In the genomic region with DNA sequence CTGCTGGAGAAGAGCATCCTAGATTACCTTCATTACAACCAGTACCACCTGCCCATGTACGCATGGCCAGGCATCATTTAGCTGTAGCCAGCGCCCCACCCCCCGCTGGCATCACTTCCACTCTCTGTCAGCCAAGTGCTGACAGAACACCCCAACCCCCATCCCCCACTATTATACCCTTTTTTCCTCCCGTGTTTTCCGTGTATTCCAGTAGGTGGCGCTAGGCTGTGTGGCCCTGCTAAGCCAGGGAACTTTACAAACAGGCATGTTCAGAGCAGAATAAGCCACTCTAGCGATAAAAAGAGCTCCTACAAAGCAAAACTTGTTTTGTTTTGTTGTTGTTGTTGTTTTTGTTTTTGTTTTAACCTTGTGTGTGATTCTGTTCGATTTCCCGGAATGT, we compare ENCODE assay signal across 8 mouse cellular contexts. TPM values are rescaled to one million over a fixed set of nuclear protein-coding genes. Genes with fewer than 3 reads are reported as not detected.
DNase-seq lines count a peak whose midpoint lies in the region; ATAC-seq and TF ChIP-seq lines count a peak whose summit lies in the region.

No protein-coding gene starts in this region.

- 0 out of 2 replicates have a peak, but pooled peaks have one; percentile 12 for TF ChIP-seq CTCF in G1E (IDR thresholded peaks at IDR 0.05; ENCODE audit: low read depth, low read length)
- TF ChIP-seq CTCF in hindbrain, postnatal 0 days (IDR thresholded peaks at IDR 0.05; ENCODE audit: low read depth) = peak; percentile 91
- peak; percentile 84 for TF ChIP-seq CTCF in liver, postnatal 0 days (IDR thresholded peaks at IDR 0.05; ENCODE audit: low read depth)

- no peak for TF ChIP-seq EP300 in liver, postnatal 0 days (IDR thresholded peaks at IDR 0.05; ENCODE audit: low read depth)

- H3K27ac ChIP-seq in hindbrain, embryonic 10.5 days = no peak overlapping the region
- no peak overlapping the region for H3K27ac ChIP-seq in hindbrain, embryonic 13.5 days
- no peak overlapping the region for H3K27ac ChIP-seq in hindbrain, postnatal 0 days
- H3K27ac ChIP-seq in liver, postnatal 0 days (ENCODE audit: low read depth) = no peak overlapping the region

- no peak for ATAC-seq in hindbrain, embryonic 13.5 days (ENCODE audit: low FRiP score)
- peak; percentile 26; the same call in 1 of the 2 replicates for ATAC-seq in G1E (ENCODE audit: extremely low read depth, insufficient number of reproducible peaks, low FRiP score, poor library complexity, severe bottlenecking)
- ATAC-seq in hindbrain, postnatal 0 days = peak; percentile 61
- ATAC-seq in liver, postnatal 0 days = peak; percentile 58

- peaks cover 77% of the 10 kb centered on the region for H3K27me3 ChIP-seq in hindbrain, embryonic 10.5 days (ENCODE audit: insufficient read depth, poor library complexity, severe bottlenecking)
- H3K27me3 ChIP-seq in hindbrain, embryonic 13.5 days = peaks cover 45% of the 10 kb centered on the region
- H3K27me3 ChIP-seq in G1E (ENCODE audit: insufficient read depth, low read length) = no peaks in the 10 kb centered on the region
- no peaks in the 10 kb centered on the region for H3K27me3 ChIP-seq in hindbrain, postnatal 0 days (ENCODE audit: insufficient read depth, low read length)
- H3K27me3 ChIP-seq in liver, postnatal 0 days (ENCODE audit: insufficient read depth, low read length) = peaks cover 38% of the 10 kb centered on the region

- H3K4me2 ChIP-seq in hindbrain, embryonic 13.5 days = no peak overlapping the region
- H3K4me2 ChIP-seq in hindbrain, postnatal 0 days (ENCODE audit: low read depth, low read length) = no peak overlapping the region
- H3K4me2 ChIP-seq in liver, postnatal 0 days (ENCODE audit: low read depth, low read length) = no peak overlapping the region

- WGBS in hindbrain, embryonic 10.5 days = 2% methylated on average over 9 of the region's 9 CpGs
- WGBS in hindbrain, embryonic 13.5 days = under 1% methylated on average over 9 of the region's 9 CpGs
- WGBS in hindbrain, postnatal 0 days = under 1% methylated on average over 9 of the region's 9 CpGs
- WGBS in liver, postnatal 0 days (ENCODE audit: insufficient replicate concordance) = 3% methylated on average over 9 of the region's 9 CpGs

- no peak overlapping the region for H3K4me3 ChIP-seq in hindbrain, embryonic 10.5 days
- H3K4me3 ChIP-seq in hindbrain, embryonic 13.5 days = no peak overlapping the region
- no peak overlapping the region for H3K4me3 ChIP-seq in G1E (ENCODE audit: low read depth, low read length)
- no peak overlapping the region for H3K4me3 ChIP-seq in hindbrain, postnatal 0 days (ENCODE audit: low read length)
- no peak overlapping the region for H3K4me3 ChIP-seq in liver, postnatal 0 days (ENCODE audit: low read depth, low read length)

- peak; percentile 53 for DNase-seq in hindbrain, embryonic 10.5 days (ENCODE audit: low spot score)
- DNase-seq in G1E (ENCODE audit: low spot score) = peak; percentile 12
- peak; percentile 89 to 93 for DNase-seq in cerebellum, postnatal 10 days
- DNase-seq in hindbrain, postnatal 0 days (ENCODE audit: low spot score) = peak; percentile 88
- DNase-seq in liver, postnatal 0 days = peak; percentile 41
- peak; percentile 51 to 56 for DNase-seq in right cerebral cortex, adult 2 months (ENCODE audit: low spot score in 2 of 2)
- DNase-seq in c-Kit-positive CD71-positive TER-119-positive erythroid progenitor cells, embryonic 14.5 days (ENCODE audit: low spot score) = no peak

- H3K36me3 ChIP-seq in hindbrain, embryonic 10.5 days = no peaks in the 10 kb centered on the region
- no peaks in the 10 kb centered on the region for H3K36me3 ChIP-seq in hindbrain, embryonic 13.5 days
- H3K36me3 ChIP-seq in G1E (replicated peaks) = no peaks in the 10 kb centered on the region
- no peaks in the 10 kb centered on the region for H3K36me3 ChIP-seq in hindbrain, postnatal 0 days (ENCODE audit: insufficient read depth, low read length)
- no peaks in the 10 kb centered on the region for H3K36me3 ChIP-seq in liver, postnatal 0 days (replicated peaks; ENCODE audit: insufficient read depth, low read length)

- H3K4me1 ChIP-seq in hindbrain, embryonic 10.5 days (replicated peaks) = peaks cover 52% of the 10 kb centered on the region
- peaks cover 43% of the 10 kb centered on the region for H3K4me1 ChIP-seq in hindbrain, embryonic 13.5 days (replicated peaks)
- no peaks in the 10 kb centered on the region for H3K4me1 ChIP-seq in G1E (ENCODE audit: insufficient read depth, low read depth, low read length)
- peaks cover 11% of the 10 kb centered on the region; the same call in 1 of the 2 replicates for H3K4me1 ChIP-seq in hindbrain, postnatal 0 days (ENCODE audit: insufficient read depth, low read length)
- H3K4me1 ChIP-seq in liver, postnatal 0 days (ENCODE audit: insufficient read depth) = peaks cover 6% of the 10 kb centered on the region

- no peaks in the 10 kb centered on the region for H3K9me3 ChIP-seq in hindbrain, embryonic 10.5 days
- H3K9me3 ChIP-seq in hindbrain, embryonic 13.5 days = no peaks in the 10 kb centered on the region
- peaks cover 21% of the 10 kb centered on the region for H3K9me3 ChIP-seq in G1E (replicated peaks)
- H3K9me3 ChIP-seq in hindbrain, postnatal 0 days (ENCODE audit: low read length) = no peaks in the 10 kb centered on the region
- H3K9me3 ChIP-seq in liver, postnatal 0 days (ENCODE audit: low read length) = no peaks in the 10 kb centered on the region

- H3K9ac ChIP-seq in hindbrain, embryonic 13.5 days = no peak overlapping the region
- H3K9ac ChIP-seq in hindbrain, postnatal 0 days (replicated peaks; ENCODE audit: low read length) = no peak overlapping the region
- H3K9ac ChIP-seq in liver, postnatal 0 days (replicated peaks) = no peak overlapping the region

RNA-seq across cellular contexts. Expression of a gene that starts 7.0 kb away (rescaled TPM):
- polyA plus RNA-seq in hindbrain, embryonic 10.5 days (2016; fragmentation: Nextera tagmentation; extraction: Ambion mirVana) = 4.9 and 7.3 TPM in 2 replicates
- polyA plus RNA-seq in hindbrain, embryonic 13.5 days (2015; fragmentation: Nextera tagmentation; extraction: Ambion mirVana) = 4.0 and 4.8 TPM in 2 replicates
- total RNA-seq in G1E (2014; fragmentation: Nextera tagmentation) (not detected in 2 replicates), G1E (2017) (0.05 TPM in 1 of 2 replicates, not detected in the other)
- not detected in 2 replicates for polyA plus RNA-seq in G1E (2012)
- 42.7 and 44.0 TPM in 2 replicates for total RNA-seq in hindbrain, postnatal 0 days (2014; rRNA removed)
- polyA plus RNA-seq in hindbrain, postnatal 0 days (2015; fragmentation: Nextera tagmentation; extraction: Ambion mirVana) = 4.2 and 4.4 TPM in 2 replicates
- polyA plus RNA-seq in liver, postnatal 0 days (2015; fragmentation: Nextera tagmentation; extraction: Ambion mirVana) = not detected in 2 replicates

Comparison
In these comparisons a context has a peak if more than half of its experiments do, and no peak if none do; other contexts are left out.
1. CTCF ChIP-seq: peak in every context shown above with its lines; median percentile 91 in hindbrain, postnatal 0 days; 84 in liver, postnatal 0 days; 12 in G1E.